Mouse (Mus musculus) left cerebral cortex, postnatal 4 days (tissue): ENCODE data around the gene Hist2h2ac. TPM values are rescaled to one million over a fixed set of nuclear protein-coding genes. Genes with fewer than 3 reads are reported as not detected.
"Not testable (repeated sequence)": the region's sequence is repeated elsewhere in the genome, so short reads cannot be mapped to it uniquely, and the experiment has no call there.

Source experiments
- DNase-seq: peaks from one replicate; pipeline ENCODE4 v3.0.0-alpha.2; 2022
- intact Hi-C: fragments of 180-260 bp; cut with DNase I; formaldehyde crosslinking; loops from one replicate; pipeline ENCODE4 v1.15.1; 2025
- total RNA-seq, 2 experiments: library from RNA; stranded (reverse); gene quantifications; 2 replicates each; pipeline ENCODE4 v1.2.3; 2021

Hist2h2ac gene
- total RNA-seq, 2 experiments from 2014 or later, result 70.9 to 71.7 TPM

GRCm38 (mm10) chr3:96251787-96252186, 31.1 kb upstream of the Hist2h2ac start:
- no peak for DNase-seq
- intact Hi-C loops, result no loop called here

- intact Hi-C loops, result no loop called here
- no peak for DNase-seq
Measured at GRCm38 (mm10) chr3:96250890-96251289, 30.2 kb upstream of the Hist2h2ac start.

- no peak for DNase-seq
- intact Hi-C loops, result no loop called here
Measured at GRCm38 (mm10) chr3:96249034-96249345, 28.3 kb upstream of the Hist2h2ac start.

GRCm38 (mm10) chr3:96248141-96249033, 27.7 kb upstream of the Hist2h2ac start:
- intact Hi-C loops, result no loop called here
- DNase-seq, result no peak

- intact Hi-C loops, result no loop called here
- no peak for DNase-seq
Measured at GRCm38 (mm10) chr3:96247356-96248140, 26.9 kb upstream of the Hist2h2ac start.

GRCm38 (mm10) chr3:96246427-96246856, 25.8 kb upstream of the Hist2h2ac start, which contains the start of gene Hist2h3c1:
Gene Hist2h3c1, plus strand, starts transcription at chr3:96246685.
- intact Hi-C loops, DNase-seq: not testable (repeated sequence)

GRCm38 (mm10) chr3:96246018-96246417, 25.3 kb upstream of the Hist2h2ac start:
- intact Hi-C loops, DNase-seq: not testable (repeated sequence)

- intact Hi-C loops, result not testable (repeated sequence)
- peak; percentile 84 for DNase-seq
Measured at GRCm38 (mm10) chr3:96245003-96245886, 24.6 kb upstream of the Hist2h2ac start, which contains the start of gene Hist2h2aa1. Gene Hist2h2aa1, plus strand, starts transcription at chr3:96245497.

- intact Hi-C loops, result no loop called here
- DNase-seq, result no peak
Measured at GRCm38 (mm10) chr3:96243921-96244572, 23.4 kb upstream of the Hist2h2ac start.

- DNase-seq, result no peak
- intact Hi-C loops, result no loop called here
Measured at GRCm38 (mm10) chr3:96240799-96241197, 20.1 kb upstream of the Hist2h2ac start.

GRCm38 (mm10) chr3:96239949-96240798, 19.5 kb upstream of the Hist2h2ac start, which contains the start of gene Hist2h2aa2:
Gene Hist2h2aa2, minus strand, starts transcription at chr3:96240276.
- intact Hi-C loops, result not testable (repeated sequence)
- DNase-seq, result peak; percentile 93

GRCm38 (mm10) chr3:96238954-96239793, 18.5 kb upstream of the Hist2h2ac start, which contains the start of gene Hist2h3c2:
Gene Hist2h3c2, minus strand, starts transcription at chr3:96239127.
- DNase-seq, result peak; percentile 56
- intact Hi-C loops, result not testable (repeated sequence)

- no peak for DNase-seq
- intact Hi-C loops, result no loop called here
Measured at GRCm38 (mm10) chr3:96237904-96238511, 17.3 kb upstream of the Hist2h2ac start.

GRCm38 (mm10) chr3:96237335-96237903, 16.7 kb upstream of the Hist2h2ac start:
- intact Hi-C loops, result no loop called here
- DNase-seq, result no peak

- intact Hi-C loops, result no loop called here
- DNase-seq, result no peak
Measured at GRCm38 (mm10) chr3:96236834-96237334, 16.2 kb upstream of the Hist2h2ac start.

GRCm38 (mm10) chr3:96235836-96236235, 15.2 kb upstream of the Hist2h2ac start:
- intact Hi-C loops, result no loop called here
- no peak for DNase-seq

- intact Hi-C loops, result no loop called here
- no peak for DNase-seq
Measured at GRCm38 (mm10) chr3:96234914-96235313, 14.2 kb upstream of the Hist2h2ac start.
